Mouse (Mus musculus): Measurements from ENCODE around the gene Olfr907. TPM values are rescaled to one million over a fixed set of nuclear protein-coding genes. Genes with fewer than 3 reads are reported as not detected.

The Olfr907 gene
- not detected in 2 replicates for polyA plus RNA-seq (2015; fragmentation: Nextera tagmentation; extraction: Ambion mirVana)

DNA sequence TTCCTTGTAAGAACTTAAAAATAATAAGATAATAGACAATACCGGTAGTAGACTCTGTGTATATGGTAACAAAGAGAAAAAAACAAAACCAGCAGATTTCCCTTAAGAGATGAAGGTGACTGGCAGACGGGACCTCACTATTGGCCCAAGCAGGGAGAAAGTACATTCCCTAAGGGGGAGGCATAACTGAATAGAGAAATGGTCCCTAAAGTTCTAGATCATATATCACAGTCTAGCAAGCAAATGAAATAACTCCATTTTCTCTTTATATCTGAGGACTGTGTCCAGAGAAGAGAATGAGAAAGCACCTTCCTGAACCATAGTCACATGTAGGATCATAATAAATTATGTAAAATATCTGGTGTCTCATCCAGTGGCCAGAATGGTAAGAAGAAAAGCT lies at the start of gene Olfr907:
TSS of gene Olfr907 (plus strand) at position 301 of the 400 bp plus-strand sequence.

DNA sequence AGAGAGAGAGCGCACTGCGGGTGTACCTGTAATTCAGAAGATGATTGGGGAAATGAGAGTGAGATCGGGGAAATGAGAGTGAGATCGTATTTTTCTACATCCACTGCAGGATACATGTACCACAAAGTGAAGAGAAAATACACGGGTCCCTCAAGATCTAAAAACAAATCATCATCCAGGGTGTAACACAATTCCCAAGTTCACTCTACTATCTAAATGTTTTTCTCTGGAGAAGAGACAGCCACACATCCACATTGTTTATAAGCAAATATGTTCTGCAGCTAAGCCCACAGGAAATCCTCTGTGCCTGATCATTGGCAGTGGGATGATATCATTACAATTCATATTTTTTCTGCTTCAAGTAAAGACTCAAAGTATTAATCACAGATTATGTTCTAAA lies 48.2 kb upstream of the Olfr907 start, which contains the start of gene Olfr902:
TSS of gene Olfr902 (plus strand) at position 301 of the 400 bp plus-strand sequence.

DNA sequence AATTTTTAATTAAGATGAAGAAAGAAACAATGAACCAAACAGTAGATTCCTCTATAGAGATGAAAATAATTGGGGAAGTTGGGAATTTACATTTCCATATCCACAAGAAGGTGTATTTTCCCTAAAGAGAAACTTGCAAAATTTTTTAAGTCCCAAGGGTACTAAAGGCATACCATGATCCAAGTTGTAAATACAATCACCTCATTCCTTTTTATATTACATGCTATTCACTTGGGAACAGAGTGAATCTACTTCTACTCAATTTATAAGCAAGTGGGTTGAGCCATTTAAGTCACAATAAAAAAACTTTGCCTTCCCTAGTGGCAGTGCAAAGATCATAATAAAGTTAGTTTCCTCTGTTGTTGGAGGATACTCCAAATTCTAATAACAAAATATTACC lies 32.8 kb upstream of the Olfr907 start, which contains the start of gene Olfr904:
TSS of gene Olfr904 (plus strand) at position 301 of the 400 bp plus-strand sequence.

DNA sequence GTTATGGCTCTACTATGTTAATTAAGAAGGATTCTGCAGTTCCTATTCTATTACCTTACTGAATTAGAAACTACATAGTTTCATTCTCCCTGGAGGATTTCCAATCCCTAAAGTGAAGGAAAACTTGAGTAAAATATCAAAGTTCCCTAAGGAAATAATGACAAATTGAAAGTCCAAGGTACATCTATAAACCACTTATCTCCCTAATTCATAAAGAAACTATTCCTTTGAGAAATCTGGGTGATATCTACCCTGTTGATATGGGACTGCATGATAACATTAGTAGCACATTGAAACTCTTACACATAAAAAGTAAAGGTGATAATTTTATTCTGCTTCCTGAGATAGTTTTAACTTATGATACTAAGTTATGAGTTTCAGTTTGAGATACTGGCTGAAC lies 24.8 kb upstream of the Olfr907 start, which contains the start of gene Olfr905:
TSS of gene Olfr905 (plus strand) at position 301 of the 400 bp plus-strand sequence.

DNA sequence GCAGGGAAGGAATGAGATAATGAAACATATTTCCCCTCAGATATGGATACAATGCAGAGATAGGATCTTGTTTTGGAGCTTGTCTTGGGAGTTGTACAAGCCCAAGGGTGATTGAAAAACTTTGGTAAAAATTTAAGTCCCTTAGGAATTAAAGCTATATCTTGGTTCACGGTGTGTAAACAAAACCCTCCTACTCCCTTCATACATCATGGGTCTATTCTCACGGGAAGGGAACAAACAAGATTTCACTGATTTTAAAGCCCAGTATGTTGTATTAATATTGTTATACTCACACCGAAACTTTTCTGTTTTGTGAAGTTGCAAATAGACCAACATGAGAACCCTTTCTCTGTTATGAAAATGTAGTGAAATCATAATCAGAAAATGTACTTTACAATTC lies 8.8 kb upstream of the Olfr907 start, which contains the start of gene Olfr906:
TSS of gene Olfr906 (plus strand) at position 301 of the 400 bp plus-strand sequence.

DNA sequence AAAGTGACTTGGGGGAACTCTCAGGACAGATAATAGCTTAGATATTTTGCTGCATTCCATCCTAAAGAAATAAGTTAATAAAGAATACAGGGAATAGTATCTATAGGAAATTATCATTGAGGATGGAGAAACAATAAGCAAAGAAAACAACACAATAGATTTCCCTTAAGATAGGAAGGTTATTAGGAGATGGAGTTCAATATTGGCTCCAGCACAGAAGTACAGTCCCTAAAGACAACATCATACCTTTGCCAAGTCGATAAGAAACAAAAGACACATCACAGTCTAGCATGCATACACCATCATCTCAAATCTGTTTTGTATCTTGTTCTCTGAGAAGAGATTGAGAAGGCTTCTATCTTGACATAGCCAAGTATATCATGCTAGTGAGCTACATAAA lies 25.7 kb downstream of the Olfr907 start, which contains the start of gene Olfr911-ps1:
TSS of gene Olfr911-ps1 (plus strand) at position 301 of the 400 bp plus-strand sequence.

DNA sequence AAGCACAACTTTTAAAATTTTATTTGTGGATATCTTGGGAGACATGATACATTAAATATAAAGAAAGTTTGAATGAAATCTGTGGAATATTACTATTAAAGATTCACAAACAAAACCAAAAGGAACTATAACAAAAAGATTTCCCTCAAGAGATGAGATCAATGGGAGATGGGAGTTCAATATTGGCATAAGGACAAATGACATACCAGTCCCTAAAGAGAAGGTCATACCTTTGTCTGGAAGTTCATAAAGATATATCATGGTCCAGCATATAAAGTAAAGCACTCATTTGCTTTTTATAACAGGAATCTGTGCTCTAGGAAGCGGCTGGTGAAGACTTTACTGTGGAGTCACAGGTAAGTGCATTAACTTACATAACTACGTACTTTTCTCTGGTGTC lies 41.9 kb downstream of the Olfr907 start, which contains the start of gene Olfr910:
TSS of gene Olfr910 (plus strand) at position 301 of the 400 bp plus-strand sequence.

Other genes starting within 250 kb of the Olfr907 start
- gene Olfr143, start 243.0 kb upstream of the Olfr907 start, polyA plus RNA-seq (2015; fragmentation: Nextera tagmentation; extraction: Ambion mirVana): not detected in 2 replicates
- not detected in 2 replicates for gene Olfr895, start 227.9 kb upstream of the Olfr907 start, polyA plus RNA-seq (2015; fragmentation: Nextera tagmentation; extraction: Ambion mirVana)
- gene Olfr896-ps1, start 204.7 kb upstream of the Olfr907 start, polyA plus RNA-seq (2015; fragmentation: Nextera tagmentation; extraction: Ambion mirVana): not detected in 2 replicates
- gene Olfr25, start 166.7 kb upstream of the Olfr907 start, polyA plus RNA-seq (2015; fragmentation: Nextera tagmentation; extraction: Ambion mirVana): not detected in 2 replicates
- gene Olfr898, start 147.4 kb upstream of the Olfr907 start, polyA plus RNA-seq (2015; fragmentation: Nextera tagmentation; extraction: Ambion mirVana): not detected in 2 replicates
- not detected in 2 replicates for gene Olfr250, start 128.9 kb upstream of the Olfr907 start, polyA plus RNA-seq (2015; fragmentation: Nextera tagmentation; extraction: Ambion mirVana)
- gene Olfr251, start 118.7 kb upstream of the Olfr907 start, polyA plus RNA-seq (2015; fragmentation: Nextera tagmentation; extraction: Ambion mirVana): not detected in 2 replicates
- gene Olfr147, start 94.1 kb upstream of the Olfr907 start, polyA plus RNA-seq (2015; fragmentation: Nextera tagmentation; extraction: Ambion mirVana): not detected in 2 replicates
- gene Olfr901, start 66.3 kb upstream of the Olfr907 start, polyA plus RNA-seq (2015; fragmentation: Nextera tagmentation; extraction: Ambion mirVana): not detected in 2 replicates
- gene Olfr902, start 48.1 kb upstream of the Olfr907 start, polyA plus RNA-seq (2015; fragmentation: Nextera tagmentation; extraction: Ambion mirVana): not detected in 2 replicates
- gene Olfr904, start 32.7 kb upstream of the Olfr907 start, polyA plus RNA-seq (2015; fragmentation: Nextera tagmentation; extraction: Ambion mirVana): not detected in 2 replicates
- not detected in 2 replicates for gene Olfr905, start 24.7 kb upstream of the Olfr907 start, polyA plus RNA-seq (2015; fragmentation: Nextera tagmentation; extraction: Ambion mirVana)
- not detected in 2 replicates for gene Olfr906, start 8.7 kb upstream of the Olfr907 start, polyA plus RNA-seq (2015; fragmentation: Nextera tagmentation; extraction: Ambion mirVana)
- gene Olfr911-ps1, start 25.8 kb downstream of the Olfr907 start, polyA plus RNA-seq (2015; fragmentation: Nextera tagmentation; extraction: Ambion mirVana): not detected in 2 replicates
- not detected in 2 replicates for gene Olfr910, start 42.0 kb downstream of the Olfr907 start, polyA plus RNA-seq (2015; fragmentation: Nextera tagmentation; extraction: Ambion mirVana)
- not detected in 2 replicates for gene Olfr912, start 84.4 kb downstream of the Olfr907 start, polyA plus RNA-seq (2015; fragmentation: Nextera tagmentation; extraction: Ambion mirVana)
- gene Olfr913, start 97.0 kb downstream of the Olfr907 start, polyA plus RNA-seq (2015; fragmentation: Nextera tagmentation; extraction: Ambion mirVana): not detected in 2 replicates
- not detected in 2 replicates for gene Olfr914, start 109.3 kb downstream of the Olfr907 start, polyA plus RNA-seq (2015; fragmentation: Nextera tagmentation; extraction: Ambion mirVana)
- not detected in 2 replicates for gene Olfr916, start 164.1 kb downstream of the Olfr907 start, polyA plus RNA-seq (2015; fragmentation: Nextera tagmentation; extraction: Ambion mirVana)
- not detected in 2 replicates for gene Olfr917, start 170.0 kb downstream of the Olfr907 start, polyA plus RNA-seq (2015; fragmentation: Nextera tagmentation; extraction: Ambion mirVana)
- not detected in 2 replicates for gene Olfr918, start 178.8 kb downstream of the Olfr907 start, polyA plus RNA-seq (2015; fragmentation: Nextera tagmentation; extraction: Ambion mirVana)
- gene Olfr919, start 207.9 kb downstream of the Olfr907 start, polyA plus RNA-seq (2015; fragmentation: Nextera tagmentation; extraction: Ambion mirVana): not detected in 2 replicates
- gene Vwa5a, start 222.5 kb downstream of the Olfr907 start, polyA plus RNA-seq (2015; fragmentation: Nextera tagmentation; extraction: Ambion mirVana): 27.9 and 38.3 TPM in 2 replicates

Data from adrenal gland, postnatal 0 days (tissue).